Mouse (Mus musculus): Measurements from ENCODE around the gene Cyp11a1. TPM values are rescaled to one million over a fixed set of nuclear protein-coding genes. Genes with fewer than 3 reads are reported as not detected.

The Cyp11a1 gene
- total RNA-seq (2021): 1 to 10 TPM; 3.8 to 4.7 TPM
- long read RNA-seq, experiment 1, partial matches to known transcripts: 4 of 9 reads
- long read RNA-seq, experiment 1, other reads (novel, unspliced or antisense): 5 of 9 reads
- long read RNA-seq, experiment 2, partial matches to known transcripts: 0 of 8 reads
- long read RNA-seq, experiment 2, other reads (novel, unspliced or antisense): 8 of 8 reads

GRCm38 (mm10) chr9:58005753-58006461 is at the start of gene Cyp11a1:
Gene Cyp11a1, plus strand, starts transcription at chr9:58006411.
- no peak for DNase-seq (ENCODE audit: extremely low spot score in 1 of 2, low spot score in 2 of 2)
- intact Hi-C loops (cut with DNase I): no loop called here
- no peak within 1 kb of the TSS for H3K4me3 ChIP-seq
- no peak for TF ChIP-seq CTCF (IDR thresholded peaks at IDR 0.05)
- no peak within 1 kb of the TSS for H3K27ac ChIP-seq

GRCm38 (mm10) chr9:57956838-57957236 is 49.4 kb upstream of the Cyp11a1 start:
- Histone ChIP-seq H3K27ac (no peak overlapping the region), H3K4me3 (no peak overlapping the region)
- intact Hi-C loops (cut with DNase I): no loop called here
- TF ChIP-seq CTCF (IDR thresholded peaks at IDR 0.05): no peak
- peak in 1 of 2 experiments; percentile 9 for DNase-seq (ENCODE audit: extremely low spot score in 1 of 2, low spot score in 2 of 2)

DNA sequence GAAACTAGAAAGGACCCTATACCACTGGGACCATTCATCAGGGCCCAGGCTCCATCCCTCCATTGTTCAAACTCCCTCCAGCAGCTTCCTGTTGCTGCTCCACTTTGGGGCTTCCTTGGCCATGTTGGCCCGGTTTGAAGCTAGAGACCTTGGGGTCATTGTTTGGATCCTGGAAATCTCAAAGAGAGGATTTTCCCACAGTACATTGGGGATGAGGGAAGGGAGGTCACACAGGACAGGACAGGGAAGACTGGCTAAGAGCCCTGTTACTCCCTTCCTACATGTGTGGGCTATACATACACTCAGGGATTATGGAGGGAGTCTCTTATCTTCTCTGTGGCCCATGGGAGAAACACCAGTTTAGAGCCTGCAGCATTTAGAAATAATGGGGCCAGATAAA is 47.6 kb upstream of the Cyp11a1 start:
- TF ChIP-seq CTCF (IDR thresholded peaks at IDR 0.05): no peak
- Histone ChIP-seq H3K27ac (peak overlapping the region; percentile 83), H3K4me3 (no peak overlapping the region)
- intact Hi-C loops (cut with DNase I): no loop called here
- no peak for DNase-seq (ENCODE audit: extremely low spot score in 1 of 2, low spot score in 2 of 2)

- peak overlapping the region; percentile 83 for H3K27ac ChIP-seq
- no peak for TF ChIP-seq CTCF (IDR thresholded peaks at IDR 0.05)
- intact Hi-C loops (cut with DNase I): no loop called here
- peak in 1 of 2 experiments; percentile 26 for DNase-seq (ENCODE audit: extremely low spot score in 1 of 2, low spot score in 2 of 2)
- no peak overlapping the region for H3K4me3 ChIP-seq
These were observed 46.8 kb upstream of the Cyp11a1 start for GRCm38 (mm10) chr9:57959399-57959798.

DNA sequence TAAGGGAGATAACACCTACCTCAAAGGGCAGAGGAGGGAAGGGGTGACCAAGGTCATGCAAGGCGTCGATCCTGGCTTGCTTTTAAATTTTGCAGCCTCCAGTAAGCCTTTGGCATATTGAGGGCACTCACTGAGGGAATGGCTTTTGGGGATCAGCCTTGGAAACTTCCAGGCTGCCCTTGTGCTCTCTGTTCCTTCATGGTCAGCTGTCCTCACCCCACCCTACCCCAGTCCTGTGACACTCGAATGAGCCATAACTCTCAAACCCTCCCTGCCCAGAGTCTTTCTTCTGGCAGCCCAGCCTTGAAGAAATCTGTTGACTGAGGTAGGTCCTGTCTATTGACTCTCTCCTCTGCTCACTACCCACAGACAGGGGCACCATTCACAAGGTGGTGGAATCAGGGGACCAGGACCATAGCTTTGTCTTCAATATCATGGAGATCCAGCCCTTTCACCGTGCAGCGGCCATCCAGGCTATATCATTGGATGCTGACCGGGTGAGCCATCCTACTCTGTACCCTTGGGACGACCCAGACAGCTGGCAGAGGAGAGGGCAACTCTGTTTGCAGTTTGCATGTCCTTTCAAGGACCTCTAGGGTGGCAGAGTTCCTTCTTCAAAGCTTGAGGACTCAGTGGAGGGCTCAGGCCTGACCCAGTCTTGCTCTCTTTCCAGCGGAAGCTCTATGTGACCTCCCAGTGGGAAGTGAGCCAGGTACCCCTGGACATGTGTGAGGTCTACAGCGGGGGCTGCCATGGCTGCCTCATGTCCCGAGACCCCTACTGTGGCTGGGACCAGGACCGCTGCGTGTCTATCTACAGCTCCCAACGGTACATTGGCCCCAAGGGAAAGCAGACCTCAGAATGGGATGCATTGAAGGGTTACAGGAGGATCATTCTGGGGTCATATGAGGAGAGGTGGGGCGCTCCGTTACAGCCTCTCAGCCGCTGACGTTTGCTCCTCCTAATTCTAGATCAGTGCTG is 46.0 kb upstream of the Cyp11a1 start:
- Histone ChIP-seq H3K27ac (peak overlapping the region; percentile 83), H3K4me3 (no peak overlapping the region)
- TF ChIP-seq CTCF (IDR thresholded peaks at IDR 0.05): no peak
- intact Hi-C loops (cut with DNase I): no loop called here
- no peak for DNase-seq (ENCODE audit: extremely low spot score in 1 of 2, low spot score in 2 of 2)

DNA sequence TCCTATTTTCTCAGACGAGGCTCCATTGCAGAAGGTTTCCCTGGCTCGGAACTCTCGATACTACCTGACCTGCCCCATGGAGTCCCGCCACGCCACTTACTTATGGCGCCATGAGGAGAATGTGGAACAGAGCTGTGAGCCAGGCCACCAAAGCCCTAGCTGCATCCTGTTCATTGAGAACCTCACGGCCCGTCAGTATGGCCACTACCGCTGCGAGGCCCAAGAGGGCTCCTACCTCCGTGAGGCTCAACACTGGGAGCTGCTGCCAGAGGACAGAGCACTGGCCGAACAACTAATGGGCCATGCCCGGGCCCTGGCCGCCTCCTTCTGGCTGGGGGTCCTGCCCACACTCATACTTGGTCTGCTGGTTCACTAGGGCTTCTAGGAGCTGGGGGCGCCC is 45.0 kb upstream of the Cyp11a1 start:
- H3K4me3 ChIP-seq: no peak overlapping the region
- intact Hi-C loops (cut with DNase I): no loop called here
- peak overlapping the region; percentile 83 for H3K27ac ChIP-seq

GRCm38 (mm10) chr9:57961863-57962778 is 44.1 kb upstream of the Cyp11a1 start:
- peak overlapping the region; percentile 83 for H3K27ac ChIP-seq
- intact Hi-C loops (cut with DNase I): no loop called here
- TF ChIP-seq CTCF (IDR thresholded peaks at IDR 0.05): no peak
- no peak overlapping the region for H3K4me3 ChIP-seq
- no peak for DNase-seq (ENCODE audit: extremely low spot score in 1 of 2, low spot score in 2 of 2)

More for the DNA sequence above, 45.0 kb upstream of the Cyp11a1 start:
- TF ChIP-seq CTCF (IDR thresholded peaks at IDR 0.05): no peak
- DNase-seq (ENCODE audit: extremely low spot score in 1 of 2, low spot score in 2 of 2): no peak

GRCm38 (mm10) chr9:57963249-57963997 is 42.8 kb upstream of the Cyp11a1 start:
- H3K27ac ChIP-seq: peak overlapping the region; percentile 88
- no peak for TF ChIP-seq CTCF (IDR thresholded peaks at IDR 0.05)
- intact Hi-C loops (cut with DNase I): no loop called here
- no peak overlapping the region for H3K4me3 ChIP-seq
- no peak for DNase-seq (ENCODE audit: extremely low spot score in 1 of 2, low spot score in 2 of 2)

GRCm38 (mm10) chr9:57963998-57964395 is 42.2 kb upstream of the Cyp11a1 start:
- intact Hi-C loops (cut with DNase I): no loop called here
- no peak for DNase-seq (ENCODE audit: extremely low spot score in 1 of 2, low spot score in 2 of 2)
- Histone ChIP-seq H3K4me3 (no peak overlapping the region), H3K27ac (peak overlapping the region; percentile 88)
- TF ChIP-seq CTCF (IDR thresholded peaks at IDR 0.05): no peak

GRCm38 (mm10) chr9:57964528-57965250 is 41.5 kb upstream of the Cyp11a1 start:
- Histone ChIP-seq H3K27ac (peak overlapping the region; percentile 88), H3K4me3 (no peak overlapping the region)
- intact Hi-C loops (cut with DNase I): no loop called here
- DNase-seq (ENCODE audit: extremely low spot score in 1 of 2, low spot score in 2 of 2): peak in 1 of 2 experiments; percentile 10
- TF ChIP-seq CTCF (IDR thresholded peaks at IDR 0.05): no peak

All from left cerebral cortex, adult 2 months (tissue).